Comparison of ENCODE assay signal across 35 mouse cellular contexts in the genomic region with DNA sequence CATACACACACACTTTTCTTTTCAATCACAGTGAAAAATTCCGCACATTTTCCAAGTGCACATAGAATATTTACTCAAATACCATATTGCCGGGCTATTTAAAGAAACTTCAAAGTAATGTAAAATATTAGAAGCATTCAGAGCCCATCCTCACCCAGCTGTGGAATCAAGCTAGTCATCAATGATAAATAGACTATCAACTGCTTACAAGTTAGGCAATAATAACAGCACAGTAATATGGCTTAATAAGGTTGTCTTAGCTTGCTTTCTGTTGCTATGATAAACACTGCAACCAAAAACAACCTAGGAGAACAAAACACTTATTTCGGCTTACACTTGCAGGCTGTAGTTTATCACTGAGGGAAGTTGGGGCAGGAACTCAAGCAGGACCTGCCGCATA. TPM values are rescaled to one million over a fixed set of nuclear protein-coding genes. Genes with fewer than 3 reads are reported as not detected.
"Had no signal": no experiment of that assay in that cellular context is flagged by ENCODE, and none has a peak within 500 bp of the region (broad histone marks: within the 10 kb centered on the region; RNA-seq: fewer than 3 reads in every experiment).

No protein-coding gene starts in this region.

- H3K27me3 ChIP-seq: heart, embryonic 13.5 days; heart, embryonic 15.5 days; hindbrain, embryonic 12.5 days; hindbrain, embryonic 15.5 days; intestine, embryonic 15.5 days; kidney, embryonic 15.5 days had no signal

- H3K9ac ChIP-seq: heart, embryonic 12.5 days; heart, embryonic 13.5 days; heart, embryonic 15.5 days; hindbrain, embryonic 12.5 days; hindbrain, embryonic 13.5 days; hindbrain, embryonic 14.5 days; hindbrain, embryonic 15.5 days; intestine, embryonic 15.5 days; kidney, embryonic 15.5 days had no signal

- H3K27ac ChIP-seq: heart, adult 2 months; heart, embryonic 10.5 days; heart, embryonic 13.5 days; heart, embryonic 15.5 days; hindbrain, embryonic 10.5 days; hindbrain, embryonic 12.5 days; hindbrain, embryonic 13.5 days; hindbrain, embryonic 14.5 days; hindbrain, embryonic 15.5 days; hindbrain, postnatal 0 days; intestine, embryonic 15.5 days; kidney, embryonic 15.5 days; kidney, postnatal 0 days; layer of hippocampus, adult 2 months had no signal

- DNase-seq: heart, adult 2 months; heart, postnatal 10 days; heart, postnatal 14 days; heart, postnatal 36 days; heart, postnatal 4 days; kidney, adult 11 months; kidney, adult 18-20 months; kidney, adult 2 months; kidney, adult 8-10 months; kidney, adult 9 months; kidney, postnatal 10 days; kidney, postnatal 14 days; kidney, postnatal 25 days; kidney, postnatal 36 days; kidney, postnatal 4 days; layer of hippocampus, adult 9-11 months had no signal

- H3K4me1 ChIP-seq: heart, embryonic 10.5 days; heart, embryonic 12.5 days; heart, embryonic 13.5 days; heart, embryonic 15.5 days; hindbrain, embryonic 10.5 days; hindbrain, embryonic 12.5 days; hindbrain, embryonic 13.5 days; hindbrain, embryonic 15.5 days; intestine, embryonic 15.5 days; kidney, embryonic 15.5 days had no signal

- H3K36me3 ChIP-seq: heart, embryonic 10.5 days; heart, embryonic 12.5 days; heart, embryonic 13.5 days; heart, embryonic 15.5 days; hindbrain, embryonic 10.5 days; hindbrain, embryonic 12.5 days; hindbrain, embryonic 13.5 days; hindbrain, embryonic 15.5 days; intestine, embryonic 15.5 days; kidney, embryonic 15.5 days had no signal

- H3K4me3 ChIP-seq: heart, adult 2 months; heart, embryonic 10.5 days; heart, embryonic 12.5 days; heart, embryonic 13.5 days; heart, embryonic 15.5 days; hindbrain, embryonic 10.5 days; hindbrain, embryonic 12.5 days; hindbrain, embryonic 13.5 days; hindbrain, embryonic 15.5 days; intestine, embryonic 15.5 days; kidney, embryonic 15.5 days; layer of hippocampus, adult 2 months had no signal

- H3K9me3 ChIP-seq: heart, embryonic 10.5 days; heart, embryonic 12.5 days; heart, embryonic 13.5 days; heart, embryonic 15.5 days; hindbrain, embryonic 10.5 days; hindbrain, embryonic 12.5 days; hindbrain, embryonic 13.5 days; hindbrain, embryonic 15.5 days; intestine, embryonic 15.5 days; kidney, embryonic 15.5 days had no signal

- H3K4me2 ChIP-seq: heart, embryonic 11.5 days; heart, embryonic 12.5 days; heart, embryonic 13.5 days; heart, embryonic 15.5 days; hindbrain, embryonic 12.5 days; hindbrain, embryonic 13.5 days; hindbrain, embryonic 14.5 days; hindbrain, embryonic 15.5 days; intestine, embryonic 15.5 days; kidney, embryonic 15.5 days had no signal

- ATAC-seq: hindbrain, embryonic 16.5 days; hindbrain, postnatal 0 days; inflammation-experienced regulatory T-cells, adult 6 months; intestine, embryonic 15.5 days; intestine, embryonic 16.5 days; intestine, postnatal 0 days had no signal

RNA-seq across cellular contexts. Expression of a gene that starts 22.4 kb away (rescaled TPM):
- polyA plus RNA-seq: inflammation-experienced regulatory T-cells, adult 6 months had no signal
